Mouse (Mus musculus) limb, embryonic 14.5 days (tissue): ENCODE measurements around the gene Hmces. TPM values are rescaled to one million over a fixed set of nuclear protein-coding genes. Genes with fewer than 3 reads are reported as not detected.
"Not testable (repeated sequence)": the region's sequence is repeated elsewhere in the genome, so short reads cannot be mapped to it uniquely, and the experiment has no call there.

Experiments
- ATAC-seq: fragments of 200-750 bp; cut with Nextera tagmentation; 2 replicates; pipeline ENCODE4 v1.8.0; 2017; ENCODE audit warnings: low read depth, moderate number of reproducible peaks, moderate TSS enrichment; ENCODE audit not compliant: low FRiP score
- DNase-seq: peaks from one replicate; pipeline ENCODE4 v3.0.0-alpha.2; 2015; ENCODE audit warnings: low spot score
- H3K27ac ChIP-seq: fragments of 300-500 bp; sonication (generic); replicated peaks from 2 replicates; pipeline ENCODE4 v1.5.1; 2014; ENCODE audit warnings: low read depth, mild to moderate bottlenecking, low read length, moderate library complexity, mixed read lengths
- H3K27me3 ChIP-seq: fragments of 300-500 bp; sonication (generic); 2 replicates; pipeline ENCODE4 v1.6.1; 2014; ENCODE audit warnings: low read length, mixed read lengths; ENCODE audit not compliant: control insufficient read depth, insufficient read depth
- H3K36me3 ChIP-seq: fragments of 300-500 bp; sonication (generic); 2 replicates; pipeline ENCODE4 v1.6.1; 2014; ENCODE audit warnings: mild to moderate bottlenecking, low read length, moderate library complexity, mixed read lengths; ENCODE audit not compliant: control insufficient read depth, insufficient read depth
- H3K4me1 ChIP-seq: fragments of 300-500 bp; sonication (generic); 2 replicates; pipeline ENCODE4 v1.6.1; 2014; ENCODE audit warnings: antibody characterized with exemption, low read length, mixed read lengths; ENCODE audit not compliant: control insufficient read depth, insufficient read depth
- H3K4me2 ChIP-seq: fragments of 300-500 bp; sonication (generic); replicated peaks from 2 replicates; pipeline ENCODE4 v1.6.1; 2014; ENCODE audit warnings: low read depth, mild to moderate bottlenecking, low read length, moderate library complexity; ENCODE audit not compliant: severe bottlenecking
- H3K4me3 ChIP-seq: fragments of 300-500 bp; sonication (generic); replicated peaks from 2 replicates; pipeline ENCODE4 v1.5.1; 2014; ENCODE audit warnings: low read length
- H3K9ac ChIP-seq: fragments of 300-500 bp; sonication (generic); 2 replicates; pipeline ENCODE4 v1.6.1; 2014; ENCODE audit warnings: mild to moderate bottlenecking, low read depth, low read length, moderate library complexity; ENCODE audit not compliant: severe bottlenecking
- H3K9me3 ChIP-seq: fragments of 300-500 bp; sonication (generic); 2 replicates; pipeline ENCODE4 v1.6.1; 2016; ENCODE audit warnings: low read length; ENCODE audit not compliant: control insufficient read depth
- POLR2A ChIP-seq: fragments of 200-500 bp; IDR thresholded peaks from 2 replicates; pipeline ENCODE4 v1.8.0; 2012; ENCODE audit warnings: inconsistent platforms, mild to moderate bottlenecking, moderate library complexity, borderline replicate concordance; ENCODE audit not compliant: insufficient read depth, insufficient read length; ENCODE audit errors: extremely low read depth
- WGBS: fragments of 180-500 bp; shearing (Covaris S2); extraction: QIAGEN DNeasy Blood & Tissue Kit; methylation state at CpG from one replicate; pipeline ENCODE4 v1.1.7; 2014; 5-methylcytosine and 5-hydroxymethylcytosine counted together
- polyA plus RNA-seq, 2 experiments: library from polyadenylated mRNA; depleted of rRNA in 1 of 2; stranded (reverse) in 1 of 2; unstranded in 1 of 2; fragments of >200 nt; fragmentation: Nextera tagmentation in 1 of 2; extraction: Ambion mirVana in 1 of 2; gene quantifications; 2 replicates each; pipeline versions ENCODE4 v1.2.1 to v1.2.3; 2012 to 2014

Gene Hmces
- polyA plus RNA-seq, 2 experiments = 44.1 to 48.9 TPM

DNA sequence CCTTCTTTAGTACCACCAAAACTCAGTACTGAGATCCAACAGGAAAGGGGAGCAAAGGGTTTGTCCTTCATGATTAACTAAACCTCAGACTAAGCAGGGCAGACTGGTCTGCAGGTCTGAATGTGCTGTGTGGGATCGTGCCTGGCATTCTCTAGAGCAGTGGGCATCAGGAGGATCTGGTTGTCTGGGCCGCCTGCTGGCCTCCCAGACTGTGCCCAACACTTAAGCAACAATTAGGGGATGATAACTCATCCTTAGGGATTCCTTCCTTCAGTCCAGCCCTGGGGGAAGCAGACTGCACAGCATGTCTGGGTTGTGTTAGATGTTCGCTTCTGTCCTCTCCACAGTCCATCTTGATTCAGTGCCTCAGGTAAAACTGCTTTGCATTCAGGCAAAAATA is 25.2 kb downstream of the Hmces start:
- Histone ChIP-seq H3K4me1 (no peaks in the 10 kb centered on the region), H3K27me3 (no peaks in the 10 kb centered on the region), H3K9ac (no peak overlapping the region), H3K36me3 (peaks cover 32% of the 10 kb centered on the region), H3K9me3 (no peaks in the 10 kb centered on the region), H3K4me3 (no peak overlapping the region), H3K27ac (no peak overlapping the region), H3K4me2 (no peak overlapping the region)
- 86% methylated on average over 3 of the region's 3 CpGs for WGBS
- no peak for DNase-seq
- no peak for ATAC-seq
- no peak for TF ChIP-seq POLR2A

GRCm38 (mm10) chr6:87942179-87942578 is 28.4 kb downstream of the Hmces start:
- Histone ChIP-seq H3K9ac (no peak overlapping the region), H3K9me3 (0 out of 2 replicates have a peak, but pooled peaks cover 3% of the 10 kb centered on the region), H3K27me3 (no peaks in the 10 kb centered on the region), H3K27ac (no peak overlapping the region), H3K4me1 (no peaks in the 10 kb centered on the region), H3K36me3 (0 out of 2 replicates have a peak, but pooled peaks cover 3% of the 10 kb centered on the region), H3K4me2 (no peak overlapping the region), H3K4me3 (no peak overlapping the region)
- TF ChIP-seq POLR2A = no peak
- ATAC-seq = no peak
- WGBS = 92% methylated on average over 7 of the region's 7 CpGs
- DNase-seq = no peak

DNA sequence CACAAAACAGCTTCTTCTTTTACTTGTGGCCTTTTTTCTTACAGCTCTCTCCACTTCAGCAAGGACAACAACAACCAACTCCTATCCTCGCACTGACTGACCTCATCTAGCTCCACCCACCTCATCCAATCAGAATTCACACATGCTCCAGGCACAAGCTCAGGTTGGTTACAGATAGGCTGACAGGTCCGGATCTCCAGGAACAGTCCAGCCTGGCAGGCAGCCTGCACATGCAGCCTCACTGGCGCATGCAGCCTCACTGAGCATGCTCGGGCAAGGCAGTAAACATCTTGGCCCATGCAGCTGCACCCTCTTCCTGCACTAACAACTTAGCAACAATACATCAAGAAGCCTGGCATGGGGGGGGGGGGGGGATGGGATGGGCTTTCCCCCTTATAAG is 48.7 kb downstream of the Hmces start:
- not testable (repeated sequence) for H3K9me3 ChIP-seq, H3K9ac ChIP-seq, H3K27me3 ChIP-seq, DNase-seq, ATAC-seq, H3K4me2 ChIP-seq, H3K27ac ChIP-seq, H3K4me3 ChIP-seq, H3K36me3 ChIP-seq, H3K4me1 ChIP-seq
- WGBS = 63% methylated on average over 4 of the region's 4 CpGs

DNA sequence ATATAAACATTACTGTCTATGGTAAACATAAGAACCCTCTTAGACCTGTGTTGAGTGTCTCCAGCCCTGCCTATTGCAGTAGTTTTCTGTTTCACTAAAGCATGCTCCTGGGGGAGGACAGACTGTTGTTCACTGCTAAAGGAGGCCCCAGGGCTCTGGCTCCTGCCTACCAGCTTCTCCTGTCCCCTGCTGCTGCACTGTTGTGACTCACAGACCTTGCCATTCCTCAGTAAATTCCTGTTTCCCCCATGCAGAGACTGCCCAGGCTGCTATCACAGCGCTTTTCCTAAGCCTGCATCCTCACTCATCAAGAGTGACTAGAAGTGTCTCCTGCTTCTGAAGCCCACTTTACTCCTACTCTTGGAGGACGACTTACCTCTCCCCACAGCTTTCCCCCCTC is 56.3 kb downstream of the Hmces start:
- no peak overlapping the region for H3K27ac ChIP-seq
- no peak for ATAC-seq
- H3K9me3 ChIP-seq = no peaks in the 10 kb centered on the region
- 35% methylated on average over 2 of the region's 2 CpGs for WGBS
- H3K4me1 ChIP-seq = no peaks in the 10 kb centered on the region
- DNase-seq = no peak
- H3K36me3 ChIP-seq = no peaks in the 10 kb centered on the region
- H3K27me3 ChIP-seq = no peaks in the 10 kb centered on the region
- H3K4me3 ChIP-seq = no peak overlapping the region
- H3K4me2 ChIP-seq = no peak overlapping the region
- TF ChIP-seq POLR2A = no peak
- H3K9ac ChIP-seq = no peak overlapping the region

- H3K4me1 ChIP-seq = peaks cover 14% of the 10 kb centered on the region
- no peak for TF ChIP-seq POLR2A
- DNase-seq = no peak
- WGBS = 63% methylated on average over 3 of the region's 3 CpGs
- no peaks in the 10 kb centered on the region for H3K27me3 ChIP-seq
- H3K9ac ChIP-seq = peak overlapping the region; percentile 91; the same call in 1 of the 2 replicates
- ATAC-seq = no peak
- peaks cover 12% of the 10 kb centered on the region for H3K36me3 ChIP-seq
- H3K4me3 ChIP-seq = peak overlapping the region; percentile 92
- peak overlapping the region; percentile 61; the same call in 1 of the 2 replicates for H3K27ac ChIP-seq
- peak overlapping the region; percentile 72 for H3K4me2 ChIP-seq
- no peaks in the 10 kb centered on the region for H3K9me3 ChIP-seq
These were observed 66.0 kb downstream of the Hmces start for GRCm38 (mm10) chr6:87979728-87980127.
